ENCODE assay signal across 25 mouse cellular contexts in the genomic region with DNA sequence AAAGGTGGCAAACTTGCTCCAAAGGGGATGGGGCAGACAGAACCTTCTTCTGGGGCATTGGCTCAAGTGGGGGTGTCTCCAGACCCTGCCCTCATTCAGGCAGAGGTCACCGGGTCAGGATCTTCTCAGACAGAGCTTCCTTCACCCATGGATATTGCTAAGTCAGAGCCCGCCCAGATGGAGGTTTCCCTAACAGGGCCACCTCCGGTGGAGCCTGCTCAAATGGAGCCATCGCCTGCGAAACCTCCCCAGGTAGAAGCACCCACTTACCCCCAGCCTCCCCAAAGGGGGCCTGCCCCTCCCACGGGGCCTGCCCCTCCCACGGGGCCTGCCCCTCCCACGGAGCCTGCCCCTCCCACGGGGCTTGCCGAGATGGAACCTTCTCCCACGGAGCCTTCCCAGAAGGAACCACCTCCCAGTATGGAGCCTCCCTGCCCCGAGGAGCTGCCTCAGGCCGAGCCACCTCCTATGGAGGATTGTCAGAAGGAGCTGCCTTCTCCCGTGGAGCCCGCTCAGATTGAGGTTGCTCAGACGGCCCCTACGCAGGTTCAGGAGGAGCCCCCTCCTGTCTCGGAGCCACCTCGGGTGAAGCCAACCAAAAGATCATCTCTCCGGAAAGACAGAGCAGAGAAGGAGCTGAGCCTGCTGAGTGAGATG. TPM values are rescaled to one million over a fixed set of nuclear protein-coding genes. Genes with fewer than 3 reads are reported as not detected.
DNase-seq lines count a peak whose midpoint lies in the region; ATAC-seq and TF ChIP-seq lines count a peak whose summit lies in the region.
"Had no signal": no experiment of that assay in that cellular context is flagged by ENCODE, and none has a peak within 500 bp of the region (broad histone marks: within the 10 kb centered on the region; RNA-seq: fewer than 3 reads in every experiment).

No protein-coding gene starts in this region.

- no peak overlapping the region for H3K27ac ChIP-seq in heart, embryonic 14.5 days (replicated peaks in 1 of 2; ENCODE audit: control insufficient read depth in 1 of 2, insufficient read depth in 1 of 2, low read depth in 2 of 2, low read length in 2 of 2)
- H3K27ac ChIP-seq in limb, embryonic 15.5 days, result no peak overlapping the region
- no peak overlapping the region for H3K27ac ChIP-seq in limb, embryonic 10.5 days
- no peak overlapping the region for H3K27ac ChIP-seq in ES-E14 (ENCODE audit: insufficient read depth, low read depth, low read length, poor library complexity, severe bottlenecking)
- H3K27ac ChIP-seq: forebrain, embryonic 10.5 days; heart, embryonic 15.5 days; kidney, postnatal 0 days; limb, embryonic 12.5 days; liver, embryonic 14.5 days; midbrain, embryonic 12.5 days; neural tube, embryonic 15.5 days had no signal

- H3K9me3 ChIP-seq in heart, embryonic 14.5 days (ENCODE audit: control insufficient read depth, low read length), result no peaks in the 10 kb centered on the region
- H3K9me3 ChIP-seq in limb, embryonic 15.5 days, result no peaks in the 10 kb centered on the region
- no peaks in the 10 kb centered on the region for H3K9me3 ChIP-seq in limb, embryonic 10.5 days (replicated peaks)
- H3K9me3 ChIP-seq in ES-E14 (ENCODE audit: control insufficient read depth, insufficient read depth, low read depth, low read length), result no peaks in the 10 kb centered on the region
- H3K9me3 ChIP-seq: forebrain, embryonic 10.5 days; heart, embryonic 15.5 days; limb, embryonic 12.5 days; midbrain, embryonic 12.5 days; neural tube, embryonic 15.5 days had no signal

- ATAC-seq in cerebellum, adult (ENCODE audit: insufficient number of reproducible peaks, low FRiP score, low TSS enrichment), result peak; percentile 50
- ATAC-seq in heart, embryonic 14.5 days (ENCODE audit: insufficient number of reproducible peaks, insufficient read depth, low FRiP score, low read depth), result peak; percentile 21; the same call in 1 of the 2 replicates
- ATAC-seq in limb, embryonic 15.5 days (ENCODE audit: insufficient number of reproducible peaks, low FRiP score, low TSS enrichment, low read depth), result peak; percentile 52; the same call in 1 of the 2 replicates
- ATAC-seq: forebrain, embryonic 16.5 days; intestine, postnatal 0 days had no signal

- peaks cover 0 to 4% of the 10 kb centered on the region in 2 experiments; a peak in 2 of 4 replicates for H3K4me1 ChIP-seq in heart, embryonic 14.5 days (ENCODE audit: control insufficient read depth in 2 of 2, insufficient read depth in 2 of 2, low read length in 2 of 2)
- no peaks in the 10 kb centered on the region for H3K4me1 ChIP-seq in limb, embryonic 15.5 days
- H3K4me1 ChIP-seq in limb, embryonic 10.5 days, result no peaks in the 10 kb centered on the region
- peaks cover 2 to 13% of the 10 kb centered on the region in 2 experiments; a peak in 2 of 4 replicates for H3K4me1 ChIP-seq in ES-E14 (ENCODE audit: control insufficient read depth in 2 of 2, insufficient read depth in 2 of 2, low read length in 2 of 2, poor library complexity in 1 of 2)
- H3K4me1 ChIP-seq: forebrain, embryonic 10.5 days; limb, embryonic 12.5 days; midbrain, embryonic 12.5 days had no signal

- no peak overlapping the region for H3K4me2 ChIP-seq in heart, embryonic 14.5 days (ENCODE audit: low read length)
- no peak overlapping the region for H3K4me2 ChIP-seq in limb, embryonic 15.5 days
- H3K4me2 ChIP-seq: heart, embryonic 15.5 days; limb, embryonic 12.5 days; midbrain, embryonic 12.5 days; neural tube, embryonic 15.5 days had no signal

- H3K9ac ChIP-seq in heart, embryonic 14.5 days (ENCODE audit: low read length), result no peak overlapping the region
- no peak overlapping the region for H3K9ac ChIP-seq in limb, embryonic 15.5 days
- H3K9ac ChIP-seq in ES-E14 (ENCODE audit: insufficient read depth, low read depth, low read length, poor library complexity, severe bottlenecking), result no peak overlapping the region
- H3K9ac ChIP-seq: heart, embryonic 15.5 days; limb, embryonic 12.5 days; liver, embryonic 14.5 days; midbrain, embryonic 12.5 days; neural tube, embryonic 15.5 days had no signal

- no peaks in the 10 kb centered on the region for H3K27me3 ChIP-seq in heart, embryonic 14.5 days (ENCODE audit: control insufficient read depth, insufficient read depth, low read length)
- no peaks in the 10 kb centered on the region for H3K27me3 ChIP-seq in limb, embryonic 15.5 days
- no peaks in the 10 kb centered on the region for H3K27me3 ChIP-seq in limb, embryonic 10.5 days (ENCODE audit: low read depth, poor library complexity, severe bottlenecking)
- H3K27me3 ChIP-seq: heart, embryonic 15.5 days; limb, embryonic 12.5 days; midbrain, embryonic 12.5 days; neural tube, embryonic 15.5 days had no signal

- WGBS in heart, embryonic 14.5 days, result 86% methylated on average over 19 of the region's 20 CpGs
- whole genome bisulfite sequencing in limb, embryonic 15.5 days, result 86% methylated on average over 20 of the region's 20 CpGs
- 88% methylated on average over 20 of the region's 20 CpGs for WGBS in limb, embryonic 10.5 days

- no peak overlapping the region for H3K4me3 ChIP-seq in heart, embryonic 14.5 days (ENCODE audit: control insufficient read depth in 1 of 2, insufficient read depth in 1 of 2, low read depth in 1 of 2, low read length in 2 of 2)
- H3K4me3 ChIP-seq in limb, embryonic 15.5 days, result no peak overlapping the region
- H3K4me3 ChIP-seq in limb, embryonic 10.5 days, result no peak overlapping the region
- peak overlapping the region; percentile 11 to 27; a peak in 3 of 4 replicates for H3K4me3 ChIP-seq in ES-E14 (ENCODE audit: insufficient read depth in 1 of 2, low read depth in 1 of 2, low read length in 2 of 2, poor library complexity in 1 of 2, severe bottlenecking in 1 of 2)
- H3K4me3 ChIP-seq: forebrain, embryonic 10.5 days; heart, embryonic 15.5 days; limb, embryonic 12.5 days; midbrain, embryonic 12.5 days; neural tube, embryonic 15.5 days had no signal

- in situ Hi-C loops in ES-E14 (cut with MboI; ENCODE audit: low sequenced_read_pairs in 2 of 2, unreplicated experiment in 2 of 2), result no loop called here

- peaks cover 87% of the 10 kb centered on the region for H3K36me3 ChIP-seq in heart, embryonic 14.5 days (ENCODE audit: control insufficient read depth, insufficient read depth, low read length)
- H3K36me3 ChIP-seq in limb, embryonic 15.5 days, result peaks cover 77% of the 10 kb centered on the region
- peaks cover 98% of the 10 kb centered on the region for H3K36me3 ChIP-seq in limb, embryonic 10.5 days
- peaks cover 53% of the 10 kb centered on the region for H3K36me3 ChIP-seq in ES-E14 (ENCODE audit: control insufficient read depth, insufficient read depth, low read length, poor library complexity, severe bottlenecking)

- no peak for DNase-seq in cerebellum, postnatal 14 days
- DNase-seq in heart, adult 8-10 months (ENCODE audit: low spot score), result no peak
- DNase-seq in limb, embryonic 10.5 days (ENCODE audit: low spot score), result no peak
- DNase-seq in ES-E14 (ENCODE audit: low read depth, low spot score), result no peak
- no peak for DNase-seq in urinary bladder, adult 18-20 months (ENCODE audit: low spot score in 2 of 2)
- DNase-seq: adrenal gland, adult 8-10 months; gastrocnemius, postnatal 10 days; heart, adult 18-20 months; heart, postnatal 4 days; lung, postnatal 10 days; right cerebral cortex, adult 18-20 months; right cerebral cortex, postnatal 4 days; thymus, postnatal 14 days had no signal

TF ChIP-seq in ES-E14, 5 proteins besides CTCF, POLR2A, EP300 and RAD21:
- TF ChIP-seq ZC3H11A (IDR thresholded peaks at IDR 0.05; ENCODE audit: borderline replicate concordance, low read depth, low read length) (no peak), ZNF384 (IDR thresholded peaks at IDR 0.05; ENCODE audit: low read depth, low read length) (no peak), MAFK (IDR thresholded peaks at IDR 0.05; ENCODE audit: insufficient read depth, low read depth, low read length) (no peak), CHD2 (IDR thresholded peaks at IDR 0.05; ENCODE audit: low read depth, low read length) (no peak), HCFC1 (IDR thresholded peaks at IDR 0.05; ENCODE audit: borderline replicate concordance, insufficient read depth, low read length) (no peak)

RNA-seq across cellular contexts. Expression of a gene that starts 16.4 kb away (rescaled TPM):
- polyA plus RNA-seq in heart, embryonic 14.5 days (2014; fragmentation: Nextera tagmentation; extraction: Ambion mirVana), result 26.1 and 26.7 TPM in 2 replicates
- 10 to 100 TPM; 13.2 to 14.9 (median 14.3) TPM for total RNA-seq in heart, adult 8-10 months (2022)
- polyA plus RNA-seq in limb, embryonic 15.5 days (2015; fragmentation: Nextera tagmentation; extraction: Ambion mirVana), result 32.3 and 37.6 TPM in 2 replicates
- polyA plus RNA-seq in limb, embryonic 10.5 days (2016; fragmentation: Nextera tagmentation; extraction: Ambion mirVana), result 35.7 and 46.6 TPM in 2 replicates
- 108 and 120 TPM in 2 replicates for total RNA-seq in ES-E14 (2012; rRNA removed)

RNA-seq across cellular contexts. Expression of a gene that starts 28.2 kb away (rescaled TPM):
- 17.0 and 17.3 TPM in 2 replicates for polyA plus RNA-seq in heart, embryonic 14.5 days (2014; fragmentation: Nextera tagmentation; extraction: Ambion mirVana)
- total RNA-seq in heart, adult 8-10 months (2022), result 10 to 100 TPM; 20.9 to 25.9 (median 22.3) TPM
- 29.4 TPM in 2 replicates for polyA plus RNA-seq in limb, embryonic 15.5 days (2015; fragmentation: Nextera tagmentation; extraction: Ambion mirVana)
- 36.5 and 43.5 TPM in 2 replicates for polyA plus RNA-seq in limb, embryonic 10.5 days (2016; fragmentation: Nextera tagmentation; extraction: Ambion mirVana)
- 19.6 and 30.8 TPM in 2 replicates for total RNA-seq in ES-E14 (2012; rRNA removed)

RNA-seq across cellular contexts. Expression of a gene that starts 28.3 kb away (rescaled TPM):
- polyA plus RNA-seq in heart, embryonic 14.5 days (2014; fragmentation: Nextera tagmentation; extraction: Ambion mirVana), result 40.0 and 40.3 TPM in 2 replicates
- total RNA-seq in heart, adult 8-10 months (2022), result 10 to 100 TPM; 30.5 to 35.7 (median 34.9) TPM
- 50.8 and 54.8 TPM in 2 replicates for polyA plus RNA-seq in limb, embryonic 15.5 days (2015; fragmentation: Nextera tagmentation; extraction: Ambion mirVana)
- 86.2 and 95.9 TPM in 2 replicates for polyA plus RNA-seq in limb, embryonic 10.5 days (2016; fragmentation: Nextera tagmentation; extraction: Ambion mirVana)
- 151 and 184 TPM in 2 replicates for total RNA-seq in ES-E14 (2012; rRNA removed)

Comparison
In these comparisons a context has a peak if more than half of its experiments do, and no peak if none do; other contexts are left out.
1. H3K4me3 ChIP-seq: peak in ES-E14 (2 of 2); none in heart, embryonic 14.5 days (0 of 2), limb, embryonic 15.5 days (single experiment) and limb, embryonic 10.5 days (single experiment).
2. Peak in every context shown above with its lines, with median percentiles within 50 percentile points of each other: ATAC-seq.